Mouse (Mus musculus) lung, postnatal 0 days (tissue): ENCODE measurements around the gene C1qtnf4.

Experiments
- CTCF ChIP-seq: IDR thresholded peaks from 2 replicates; pipeline ENCODE4 v1.5.1; 2016; ENCODE audit warnings: antibody characterized with exemption, mild to moderate bottlenecking
- EP300 ChIP-seq: IDR thresholded peaks from 2 replicates; pipeline ENCODE4 v1.6.1; 2016; ENCODE audit warnings: antibody characterized with exemption, mild to moderate bottlenecking, control low read depth

GRCm38 (mm10) chr2:90932273-90932672 lies 46.6 kb downstream of the C1qtnf4 start:
- TF ChIP-seq CTCF = no peak
- TF ChIP-seq EP300 = no peak
